Mouse (Mus musculus) heart, postnatal 0 days (tissue): ENCODE results near the gene Synpo2l. TPM values are rescaled to one million over a fixed set of nuclear protein-coding genes. Genes with fewer than 3 reads are reported as not detected.
A peak's percentile ranks its signal among the peaks of the same experiment; 100 is the strongest.

Experiments used
- ATAC-seq: fragments of 200-750 bp; cut with Nextera tagmentation; 2 replicates; pipeline ENCODE4 v1.8.0; 2017; ENCODE audit warnings: low read depth, moderate number of reproducible peaks, moderate library complexity; ENCODE audit not compliant: insufficient read depth
- DNase-seq: peaks from one replicate; pipeline ENCODE4 v3.0.0-alpha.2; 2016; ENCODE audit warnings: low spot score
- H3K27ac ChIP-seq: fragments of 300-500 bp; sonication (generic); 2 replicates; pipeline ENCODE4 v1.5.1; 2014; ENCODE audit warnings: low read depth, mild to moderate bottlenecking
- H3K27me3 ChIP-seq: fragments of 300-500 bp; sonication (generic); 2 replicates; pipeline ENCODE4 v1.6.1; 2014; ENCODE audit warnings: low read length, mixed read lengths; ENCODE audit not compliant: control insufficient read depth, insufficient read depth
- H3K36me3 ChIP-seq: fragments of 300-500 bp; sonication (generic); replicated peaks from 2 replicates; pipeline ENCODE4 v1.6.1; 2014; ENCODE audit warnings: low read length, mixed read lengths; ENCODE audit not compliant: control insufficient read depth, insufficient read depth
- H3K4me1 ChIP-seq: fragments of 300-500 bp; sonication (generic); 2 replicates; pipeline ENCODE4 v1.6.1; 2014; ENCODE audit warnings: antibody characterized with exemption; ENCODE audit not compliant: control insufficient read depth, insufficient read depth
- H3K4me2 ChIP-seq: fragments of 300-500 bp; sonication (generic); 2 replicates; pipeline ENCODE4 v1.6.1; 2014; ENCODE audit warnings: low read depth, mild to moderate bottlenecking, low read length, moderate library complexity
- H3K4me3 ChIP-seq: fragments of 300-500 bp; sonication (generic); 2 replicates; pipeline ENCODE4 v1.5.1; 2014; ENCODE audit warnings: low read depth, low read length
- H3K9ac ChIP-seq: fragments of 300-500 bp; sonication (generic); replicated peaks from 2 replicates; pipeline ENCODE4 v1.6.1; 2014; ENCODE audit warnings: low read depth, low read length, mixed read lengths
- H3K9me3 ChIP-seq: fragments of 300-500 bp; sonication (generic); replicated peaks from 2 replicates; pipeline ENCODE4 v1.6.1; 2016; ENCODE audit warnings: low read length; ENCODE audit not compliant: control insufficient read depth
- CTCF ChIP-seq: IDR thresholded peaks from 2 replicates; pipeline ENCODE4 v1.5.1; 2016; ENCODE audit warnings: antibody characterized with exemption, control low read depth, low read depth
- EP300 ChIP-seq: IDR thresholded peaks from 2 replicates; pipeline ENCODE4 v1.6.1; 2016; ENCODE audit warnings: antibody characterized with exemption, low read depth
- WGBS: fragments of 180-500 bp; shearing (Covaris S2); extraction: QIAGEN DNeasy Blood & Tissue Kit; methylation state at CpG from one replicate; pipeline ENCODE4 v1.1.7; 2014; 5-methylcytosine and 5-hydroxymethylcytosine counted together
- polyA plus RNA-seq: library from polyadenylated mRNA; unstranded; fragments of >200 nt; fragmentation: Nextera tagmentation; extraction: Ambion mirVana; gene quantifications from 2 replicates; pipeline ENCODE4 v1.2.1, GENCODE M21; 2015
- total RNA-seq: library from RNA; depleted of rRNA; stranded (reverse); fragments of >200 nt; gene quantifications from 2 replicates; pipeline ENCODE4 v1.2.3, GENCODE M21; 2014; ENCODE audit warnings: low replicate concordance

The Synpo2l gene
- total and polyA plus RNA-seq, 2 experiments from 2014 or later = 96.8 to 190 TPM

GRCm38 (mm10) chr14:20651722-20652256 lies 16.4 kb downstream of the Synpo2l start:
- no peak overlapping the region for H3K27ac ChIP-seq

GRCm38 (mm10) chr14:20651000-20651399 lies 17.2 kb downstream of the Synpo2l start:
- Histone ChIP-seq H3K9ac (no peak overlapping the region), H3K4me2 (no peak overlapping the region), H3K4me1 (peaks cover 4% of the 10 kb centered on the region; the same call in 1 of the 2 replicates), H3K27ac (no peak overlapping the region), H3K9me3 (no peaks in the 10 kb centered on the region), H3K36me3 (no peaks in the 10 kb centered on the region), H3K27me3 (no peaks in the 10 kb centered on the region), H3K4me3 (no peak overlapping the region)
- no peak for TF ChIP-seq CTCF
- no peak for TF ChIP-seq EP300
- no peak for ATAC-seq
- 69% methylated on average over 2 of the region's 2 CpGs for WGBS
- no peak for DNase-seq

More at GRCm38 (mm10) chr14:20651722-20652256, 16.4 kb downstream of the Synpo2l start:
- H3K36me3 ChIP-seq = no peaks in the 10 kb centered on the region
- H3K4me2 ChIP-seq = no peak overlapping the region
- no peaks in the 10 kb centered on the region for H3K9me3 ChIP-seq
- TF ChIP-seq EP300 (no peak), CTCF (no peak)
- peaks cover 9% of the 10 kb centered on the region; the same call in 1 of the 2 replicates for H3K4me1 ChIP-seq
- 47% methylated on average over 4 of the region's 4 CpGs for WGBS
- H3K27me3 ChIP-seq = no peaks in the 10 kb centered on the region
- ATAC-seq (no peak), DNase-seq (no peak)
- no peak overlapping the region for H3K9ac ChIP-seq
- no peak overlapping the region for H3K4me3 ChIP-seq

- Histone ChIP-seq H3K4me3 (no peak overlapping the region), H3K27ac (no peak overlapping the region), H3K36me3 (no peaks in the 10 kb centered on the region), H3K27me3 (no peaks in the 10 kb centered on the region), H3K4me2 (no peak overlapping the region), H3K9ac (no peak overlapping the region), H3K4me1 (peaks cover 7% of the 10 kb centered on the region; the same call in 1 of the 2 replicates), H3K9me3 (no peaks in the 10 kb centered on the region)
- DNase-seq (no peak), ATAC-seq (no peak)
- no peak for TF ChIP-seq EP300
- no peak for TF ChIP-seq CTCF
These were observed 21.8 kb downstream of the Synpo2l start for GRCm38 (mm10) chr14:20646381-20646780.

- Histone ChIP-seq H3K9me3 (no peaks in the 10 kb centered on the region), H3K4me2 (no peak overlapping the region), H3K27me3 (no peaks in the 10 kb centered on the region), H3K9ac (no peak overlapping the region), H3K27ac (no peak overlapping the region), H3K4me1 (peaks cover 7% of the 10 kb centered on the region; the same call in 1 of the 2 replicates), H3K4me3 (no peak overlapping the region), H3K36me3 (no peaks in the 10 kb centered on the region)
- TF ChIP-seq EP300 (no peak), CTCF (peak; percentile 37)
- ATAC-seq (no peak), DNase-seq (no peak)
- 41% methylated on average over 3 of the region's 3 CpGs for WGBS
These were observed 22.6 kb downstream of the Synpo2l start for GRCm38 (mm10) chr14:20645547-20645946.

- H3K9ac ChIP-seq = peak overlapping the region; percentile 85
- H3K9me3 ChIP-seq = no peaks in the 10 kb centered on the region
- ATAC-seq (peak; percentile 15; the same call in 1 of the 2 replicates), DNase-seq (no peak)
- no peaks in the 10 kb centered on the region for H3K36me3 ChIP-seq
- peaks cover 14% of the 10 kb centered on the region for H3K4me1 ChIP-seq
- H3K4me3 ChIP-seq = peak overlapping the region; percentile 74
- WGBS = 17% methylated on average over 10 of the region's 10 CpGs
- TF ChIP-seq CTCF = no peak
- no peak for TF ChIP-seq EP300
- peak overlapping the region; percentile 96 for H3K27ac ChIP-seq
- H3K4me2 ChIP-seq = peak overlapping the region; percentile 88
- no peaks in the 10 kb centered on the region for H3K27me3 ChIP-seq
These were observed 26.7 kb downstream of the Synpo2l start for GRCm38 (mm10) chr14:20641438-20641875.
